Mouse (Mus musculus) forebrain, embryonic 11.5 days (tissue): ENCODE data around the gene Olfr981. TPM values are rescaled to one million over a fixed set of nuclear protein-coding genes. Genes with fewer than 3 reads are reported as not detected.

ENCODE experiments used
- polyA plus RNA-seq: library from polyadenylated mRNA; unstranded; fragments of >200 nt; fragmentation: Nextera tagmentation; extraction: Ambion mirVana; gene quantifications from 2 replicates; pipeline ENCODE4 v1.2.1, GENCODE M21; 2014

The Olfr981 gene
- polyA plus RNA-seq, 1 experiment from 2014 or later: not detected

Other genes starting within 250 kb of the Olfr981 start
- gene Olfr968, start 238.2 kb upstream of the Olfr981 start, polyA plus RNA-seq: not detected in 2 replicates
- not detected in 2 replicates for gene Olfr969, start 230.5 kb upstream of the Olfr981 start, polyA plus RNA-seq
- gene Olfr970, start 212.6 kb upstream of the Olfr981 start, polyA plus RNA-seq: not detected in 2 replicates
- not detected in 2 replicates for gene Olfr971, start 184.6 kb upstream of the Olfr981 start, polyA plus RNA-seq
- gene Olfr972, start 155.0 kb upstream of the Olfr981 start, polyA plus RNA-seq: not detected in 2 replicates
- gene Olfr229, start 114.1 kb upstream of the Olfr981 start, polyA plus RNA-seq: not detected in 2 replicates
- gene Olfr974, start 84.0 kb upstream of the Olfr981 start, polyA plus RNA-seq: not detected in 2 replicates
- gene Olfr975, start 69.4 kb upstream of the Olfr981 start, polyA plus RNA-seq: not detected in 2 replicates
- gene Olfr976, start 60.3 kb upstream of the Olfr981 start, polyA plus RNA-seq: not detected in 2 replicates
- not detected in 2 replicates for gene Olfr978, start 29.4 kb upstream of the Olfr981 start, polyA plus RNA-seq
- gene Olfr979, start 18.0 kb upstream of the Olfr981 start, polyA plus RNA-seq: not detected in 2 replicates
- not detected in 2 replicates for gene Olfr980, start 11.9 kb upstream of the Olfr981 start, polyA plus RNA-seq
- not detected in 2 replicates for gene Olfr982, start 52.4 kb downstream of the Olfr981 start, polyA plus RNA-seq
- not detected in 2 replicates for gene Olfr983, start 72.1 kb downstream of the Olfr981 start, polyA plus RNA-seq
- not detected in 2 replicates for gene Olfr984, start 92.7 kb downstream of the Olfr981 start, polyA plus RNA-seq
- gene Olfr985, start 108.7 kb downstream of the Olfr981 start, polyA plus RNA-seq: not detected in 2 replicates
- not detected in 2 replicates for gene Tmem225, start 126.7 kb downstream of the Olfr981 start, polyA plus RNA-seq
- not detected in 2 replicates for gene Olfr986, start 159.5 kb downstream of the Olfr981 start, polyA plus RNA-seq
- 8.1 and 9.0 TPM in 2 replicates for gene Zfp202, start 170.9 kb downstream of the Olfr981 start, polyA plus RNA-seq
- 9.7 and 10.9 TPM in 2 replicates for gene Scn3b, start 247.8 kb downstream of the Olfr981 start, polyA plus RNA-seq